13 mouse cellular contexts compared by ENCODE assay signal in the genomic region with DNA sequence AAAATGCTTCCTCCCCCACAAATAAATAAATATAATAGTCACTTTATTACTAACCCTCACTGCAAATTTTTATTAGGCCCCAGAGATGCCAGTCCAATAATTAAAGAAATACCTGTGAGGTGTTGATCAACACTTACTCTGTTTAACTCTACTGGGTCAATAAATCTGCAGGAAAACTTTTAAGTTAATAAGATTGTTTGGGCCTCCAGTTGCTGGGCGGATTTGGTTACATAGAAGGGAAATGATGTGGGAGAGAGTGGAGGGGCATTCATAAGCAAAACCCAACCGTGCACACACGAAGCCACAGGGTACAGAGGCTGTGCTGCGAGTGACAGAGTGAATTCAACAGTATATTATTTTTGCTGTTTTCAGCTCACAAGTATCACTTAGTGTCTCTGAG.
"Had no signal": no experiment of that assay in that cellular context is flagged by ENCODE, and none has a peak within 500 bp of the region (broad histone marks: within the 10 kb centered on the region; RNA-seq: fewer than 3 reads in every experiment).

No protein-coding gene starts in this region.

- H3K36me3 ChIP-seq: kidney, embryonic 15.5 days; liver, embryonic 13.5 days; neural tube, embryonic 12.5 days had no signal

- H3K9me3 ChIP-seq: kidney, embryonic 15.5 days; liver, embryonic 13.5 days; neural tube, embryonic 12.5 days had no signal

- H3K4me3 ChIP-seq: kidney, embryonic 15.5 days; liver, embryonic 13.5 days; neural tube, embryonic 12.5 days had no signal

- DNase-seq: kidney, adult 18-20 months; kidney, postnatal 10 days; kidney, postnatal 4 days; left cerebral cortex, postnatal 4 days; liver, embryonic 13.5 days; lung, adult 2 months; lung, postnatal 4 days; midbrain, embryonic 14.5 days; thymus, adult 18-20 months; thymus, postnatal 36 days had no signal

- H3K27me3 ChIP-seq: kidney, embryonic 15.5 days; liver, embryonic 13.5 days; neural tube, embryonic 12.5 days had no signal

- H3K9ac ChIP-seq: kidney, embryonic 15.5 days; liver, embryonic 13.5 days; neural tube, embryonic 12.5 days had no signal

- H3K27ac ChIP-seq: liver, embryonic 13.5 days; neural tube, embryonic 12.5 days had no signal

- H3K4me2 ChIP-seq: liver, embryonic 13.5 days; midbrain, embryonic 11.5 days; neural tube, embryonic 12.5 days had no signal

- H3K4me1 ChIP-seq: liver, embryonic 13.5 days had no signal
